Mouse (Mus musculus): ENCODE measurements around the gene Zfp292. TPM values are rescaled to one million over a fixed set of nuclear protein-coding genes. Genes with fewer than 3 reads are reported as not detected.

The Zfp292 gene
- polyA plus RNA-seq, 1 experiment from 2014 or later = 11.2 TPM

DNA sequence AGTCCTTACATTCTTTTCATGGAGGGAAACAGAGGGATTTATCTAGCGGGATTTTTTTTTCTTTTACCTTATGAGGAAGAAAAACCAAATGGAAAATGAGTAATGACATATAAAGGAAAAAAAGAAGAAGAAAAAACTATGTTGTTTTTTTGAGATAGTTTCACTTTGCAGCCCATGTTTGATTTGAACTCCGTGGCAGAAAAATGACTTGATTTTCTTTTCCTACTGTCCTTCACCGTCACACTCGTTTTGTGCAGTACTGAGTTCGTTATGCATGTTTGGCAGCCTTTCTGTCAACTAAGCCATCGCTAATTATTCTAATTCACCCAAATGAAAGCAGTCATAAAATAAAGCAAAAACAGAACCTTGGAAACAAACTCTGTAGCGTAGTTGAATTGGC, 4.5 kb upstream of the Zfp292 start:
- 18% methylated on average over 7 of the region's 7 CpGs for WGBS

DNA sequence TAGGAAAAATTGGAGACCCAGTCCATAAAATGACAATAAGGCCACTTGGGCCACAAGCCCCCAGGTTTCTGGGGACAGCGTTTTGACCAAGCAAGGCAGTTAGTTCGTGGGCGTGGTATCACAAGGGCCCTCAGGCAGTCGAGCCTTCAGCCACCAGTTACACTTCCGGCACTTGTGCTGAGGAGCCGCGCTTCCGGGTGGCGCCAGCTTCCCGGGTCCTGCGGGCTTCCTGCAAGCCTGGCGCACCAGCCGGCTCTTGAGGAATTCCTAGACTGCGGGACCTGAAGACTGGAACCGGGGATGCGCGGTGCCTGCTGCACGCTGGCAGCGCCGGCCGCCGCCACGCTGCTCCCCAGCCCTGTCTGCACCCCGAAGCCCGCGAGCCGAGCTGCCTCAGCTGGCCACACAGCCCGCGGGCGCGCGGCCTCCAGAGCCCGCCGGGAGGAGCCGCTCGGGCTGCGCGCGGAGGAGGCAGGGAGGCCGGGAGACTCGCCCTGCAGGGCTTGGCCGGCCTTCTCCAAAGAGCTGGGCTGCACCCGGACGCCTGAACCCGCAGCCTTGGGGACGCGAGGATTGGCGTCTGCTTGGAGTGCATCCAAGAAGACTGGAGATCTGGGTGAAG, 3.8 kb upstream of the Zfp292 start:
- 0 out of 2 replicates have a peak, but pooled peaks cover 5% of the 10 kb centered on the region for H3K27me3 ChIP-seq (replicated peaks; ENCODE audit: control insufficient read depth, insufficient read depth, low read length)
- peak overlapping the region; percentile 83 for H3K4me3 ChIP-seq (ENCODE audit: low read length)
- under 1% methylated on average over 48 of the region's 48 CpGs for WGBS
- H3K4me1 ChIP-seq (ENCODE audit: control insufficient read depth, insufficient read depth, low read length) = peaks cover 11% of the 10 kb centered on the region
- peak overlapping the region; percentile 96 for H3K9ac ChIP-seq (ENCODE audit: low read depth, low read length)
- no peaks in the 10 kb centered on the region for H3K9me3 ChIP-seq (ENCODE audit: control insufficient read depth, low read length)
- peak overlapping the region; percentile 76 for H3K4me2 ChIP-seq (ENCODE audit: low read depth, low read length)
- no peaks in the 10 kb centered on the region for H3K36me3 ChIP-seq (ENCODE audit: control insufficient read depth, insufficient read depth, low read length)
- H3K27ac ChIP-seq (ENCODE audit: low read length) = peak overlapping the region; percentile 98
- peak; percentile 76 for ATAC-seq

More for the DNA sequence above, 4.5 kb upstream of the Zfp292 start:
- H3K4me3 ChIP-seq (ENCODE audit: low read length) = peak overlapping the region; percentile 83
- no peaks in the 10 kb centered on the region for H3K36me3 ChIP-seq (ENCODE audit: control insufficient read depth, insufficient read depth, low read length)
- ATAC-seq = no peak
- peak overlapping the region; percentile 96 for H3K9ac ChIP-seq (ENCODE audit: low read depth, low read length)
- H3K9me3 ChIP-seq (ENCODE audit: control insufficient read depth, low read length) = no peaks in the 10 kb centered on the region
- H3K27ac ChIP-seq (ENCODE audit: low read length) = peak overlapping the region; percentile 98
- H3K4me1 ChIP-seq (ENCODE audit: control insufficient read depth, insufficient read depth, low read length) = peaks cover 11% of the 10 kb centered on the region
- H3K4me2 ChIP-seq (ENCODE audit: low read depth, low read length) = peak overlapping the region; percentile 76
- H3K27me3 ChIP-seq (replicated peaks; ENCODE audit: control insufficient read depth, insufficient read depth, low read length) = 0 out of 2 replicates have a peak, but pooled peaks cover 5% of the 10 kb centered on the region

DNA sequence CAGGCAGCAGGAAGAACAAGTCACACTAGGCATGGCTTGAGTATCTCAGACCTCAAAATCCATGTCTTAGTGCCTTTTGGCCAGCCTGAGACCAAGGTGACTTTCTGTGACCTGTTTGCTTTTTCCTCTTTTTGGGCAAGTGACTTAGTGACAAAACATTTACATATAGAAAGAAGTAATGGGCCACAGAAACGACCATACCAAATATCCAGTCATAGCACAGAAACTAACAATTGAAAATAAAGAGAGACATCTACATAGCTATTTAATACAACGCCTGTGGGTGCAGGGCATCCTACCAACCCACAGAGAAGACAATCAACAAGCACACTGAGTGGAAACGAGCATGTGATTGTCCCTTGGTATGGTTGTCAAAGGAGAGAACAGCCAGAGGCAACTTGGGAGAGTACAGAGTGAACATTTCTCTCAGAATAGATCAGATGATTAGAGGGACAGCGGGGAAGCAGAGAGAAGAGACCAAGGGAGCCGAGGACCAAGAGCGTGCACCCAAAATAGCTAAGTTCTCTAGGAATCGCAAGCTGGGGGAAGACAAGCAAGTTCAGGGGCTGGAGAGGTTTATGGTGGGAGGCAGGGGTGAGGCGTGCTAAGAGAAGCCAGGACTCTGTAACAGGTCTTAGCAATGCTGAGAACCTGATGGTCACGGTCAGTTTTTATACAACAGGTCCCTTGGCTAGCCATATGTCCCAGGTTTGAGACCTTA, 3.0 kb upstream of the Zfp292 start:
- no peaks in the 10 kb centered on the region for H3K9me3 ChIP-seq (ENCODE audit: control insufficient read depth, low read length)
- H3K9ac ChIP-seq (ENCODE audit: low read depth, low read length) = peak overlapping the region; percentile 96; the same call in 1 of the 2 replicates
- H3K36me3 ChIP-seq (ENCODE audit: control insufficient read depth, insufficient read depth, low read length) = no peaks in the 10 kb centered on the region
- peak overlapping the region; percentile 98 for H3K27ac ChIP-seq (ENCODE audit: low read length)
- H3K4me2 ChIP-seq (ENCODE audit: low read depth, low read length) = peak overlapping the region; percentile 76
- peaks cover 12% of the 10 kb centered on the region for H3K4me1 ChIP-seq (ENCODE audit: control insufficient read depth, insufficient read depth, low read length)
- peak overlapping the region; percentile 83; the same call in 1 of the 2 replicates for H3K4me3 ChIP-seq (ENCODE audit: low read length)
- no peak for ATAC-seq
- no peaks in the 10 kb centered on the region for H3K27me3 ChIP-seq (replicated peaks; ENCODE audit: control insufficient read depth, insufficient read depth, low read length)
- WGBS = 53% methylated on average over 9 of the region's 9 CpGs

DNA sequence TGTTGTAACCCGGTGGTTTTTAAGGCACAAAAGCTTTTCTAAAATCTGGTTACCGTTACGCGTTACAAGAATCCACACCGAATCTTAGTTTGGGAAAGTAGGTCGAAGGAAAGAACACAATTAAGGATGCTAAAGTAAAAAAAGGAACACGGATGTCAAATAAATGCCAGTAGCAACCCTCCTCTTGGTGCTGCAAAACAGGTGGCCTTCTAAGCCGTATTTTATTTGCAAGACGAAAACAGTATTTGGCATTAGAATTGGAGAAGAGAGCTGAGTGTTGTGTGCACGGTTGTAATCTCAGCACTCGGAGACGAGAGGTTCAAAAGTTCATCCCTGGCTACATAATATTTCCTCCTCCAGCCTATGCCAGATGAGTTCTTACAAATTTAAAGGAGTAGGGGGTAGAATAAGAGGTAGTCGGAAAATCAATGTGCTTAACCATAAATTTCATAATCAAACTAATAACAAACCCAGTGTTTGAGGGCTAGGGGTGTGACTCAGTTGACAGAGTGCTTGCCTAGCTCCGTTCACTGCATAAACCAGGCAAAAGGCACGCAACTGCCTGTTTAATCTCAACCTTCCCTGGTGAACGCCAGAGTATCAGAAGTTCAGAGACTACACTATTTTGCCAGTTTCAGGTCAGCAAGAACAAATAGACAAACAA, 738 bp upstream of the Zfp292 start:
- H3K27ac ChIP-seq (ENCODE audit: low read length) = peak overlapping the region; percentile 99
- H3K9ac ChIP-seq (ENCODE audit: low read depth, low read length) = peak overlapping the region; percentile 98
- no peaks in the 10 kb centered on the region for H3K36me3 ChIP-seq (ENCODE audit: control insufficient read depth, insufficient read depth, low read length)
- H3K4me3 ChIP-seq (ENCODE audit: low read length) = peak overlapping the region; percentile 95
- H3K27me3 ChIP-seq (replicated peaks; ENCODE audit: control insufficient read depth, insufficient read depth, low read length) = no peaks in the 10 kb centered on the region
- H3K4me1 ChIP-seq (ENCODE audit: control insufficient read depth, insufficient read depth, low read length) = peaks cover 7% of the 10 kb centered on the region
- no peaks in the 10 kb centered on the region for H3K9me3 ChIP-seq (ENCODE audit: control insufficient read depth, low read length)
- WGBS = 17% methylated on average over 16 of the region's 16 CpGs
- peak overlapping the region; percentile 43 for H3K4me2 ChIP-seq (ENCODE audit: low read depth, low read length)
- peak; percentile 9; the same call in 1 of the 2 replicates for ATAC-seq

DNA sequence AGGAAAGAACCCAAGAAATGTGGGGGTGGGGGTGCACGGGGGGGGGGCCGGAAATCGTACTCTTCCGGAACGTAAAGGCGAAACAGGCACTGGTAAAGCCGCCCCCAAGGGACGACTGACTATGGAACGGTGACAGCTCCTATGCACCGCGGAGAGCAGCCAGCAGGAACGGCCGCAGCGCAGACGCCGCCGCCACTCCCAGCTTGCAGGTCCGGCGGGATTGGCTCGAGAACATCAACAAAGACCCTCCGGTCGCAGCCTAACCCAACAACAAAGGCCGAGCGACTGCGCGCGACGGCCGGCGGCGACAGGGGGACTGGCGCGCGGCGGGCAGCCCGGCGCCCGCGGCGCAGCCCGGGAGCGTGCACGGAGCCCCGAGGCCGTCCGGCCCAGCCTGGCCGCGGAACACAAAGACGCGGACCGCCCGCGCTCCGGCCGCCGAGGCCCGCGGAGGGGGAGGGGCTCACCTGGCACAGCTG, 430 bp downstream of the Zfp292 start:
- peak overlapping the region; percentile 99 for H3K27ac ChIP-seq (ENCODE audit: low read length)
- peak; percentile 70 for ATAC-seq
- 1% methylated on average over 46 of the region's 58 CpGs for WGBS

DNA sequence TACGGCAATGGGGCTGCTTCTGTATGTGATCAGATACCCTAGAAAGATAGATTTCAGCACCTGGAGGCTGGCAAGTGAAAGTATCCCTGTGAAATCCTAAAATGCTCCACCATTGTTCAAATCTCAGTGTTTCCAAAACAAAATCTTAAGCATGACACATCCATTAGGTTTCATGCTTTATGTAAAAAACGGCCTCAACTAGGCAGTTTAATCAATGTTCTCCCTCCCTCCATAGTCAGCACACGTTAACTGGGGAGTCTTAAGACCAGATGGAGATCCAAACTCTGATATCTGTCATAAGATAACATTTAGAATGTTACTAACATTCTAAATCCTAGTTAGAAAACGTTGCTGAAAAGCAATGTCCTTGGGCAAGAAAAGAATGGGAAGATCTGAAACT, 909 bp downstream of the Zfp292 start:
- peak overlapping the region; percentile 51 for H3K4me2 ChIP-seq (ENCODE audit: low read depth, low read length)
- peak overlapping the region; percentile 99 for H3K27ac ChIP-seq (ENCODE audit: low read length)
- H3K9me3 ChIP-seq (ENCODE audit: control insufficient read depth, low read length) = no peaks in the 10 kb centered on the region
- peaks cover 7% of the 10 kb centered on the region for H3K4me1 ChIP-seq (ENCODE audit: control insufficient read depth, insufficient read depth, low read length)
- H3K36me3 ChIP-seq (ENCODE audit: control insufficient read depth, insufficient read depth, low read length) = no peaks in the 10 kb centered on the region; the same call in 1 of the 2 replicates
- whole genome bisulfite sequencing = 9% methylated on average over 4 of the region's 4 CpGs
- ATAC-seq = no peak
- peak overlapping the region; percentile 95 for H3K4me3 ChIP-seq (ENCODE audit: low read length)
- no peaks in the 10 kb centered on the region for H3K27me3 ChIP-seq (replicated peaks; ENCODE audit: control insufficient read depth, insufficient read depth, low read length)
- peak overlapping the region; percentile 98 for H3K9ac ChIP-seq (ENCODE audit: low read depth, low read length)

More for the DNA sequence above, 430 bp downstream of the Zfp292 start:
- peak overlapping the region; percentile 98 for H3K9ac ChIP-seq (ENCODE audit: low read depth, low read length)
- H3K27me3 ChIP-seq (replicated peaks; ENCODE audit: control insufficient read depth, insufficient read depth, low read length) = no peaks in the 10 kb centered on the region
- H3K9me3 ChIP-seq (ENCODE audit: control insufficient read depth, low read length) = no peaks in the 10 kb centered on the region
- H3K4me3 ChIP-seq (ENCODE audit: low read length) = peak overlapping the region; percentile 95
- no peaks in the 10 kb centered on the region; the same call in 1 of the 2 replicates for H3K36me3 ChIP-seq (ENCODE audit: control insufficient read depth, insufficient read depth, low read length)
- peaks cover 7% of the 10 kb centered on the region for H3K4me1 ChIP-seq (ENCODE audit: control insufficient read depth, insufficient read depth, low read length)
- peak overlapping the region; percentile 51 for H3K4me2 ChIP-seq (ENCODE audit: low read depth, low read length)

DNA sequence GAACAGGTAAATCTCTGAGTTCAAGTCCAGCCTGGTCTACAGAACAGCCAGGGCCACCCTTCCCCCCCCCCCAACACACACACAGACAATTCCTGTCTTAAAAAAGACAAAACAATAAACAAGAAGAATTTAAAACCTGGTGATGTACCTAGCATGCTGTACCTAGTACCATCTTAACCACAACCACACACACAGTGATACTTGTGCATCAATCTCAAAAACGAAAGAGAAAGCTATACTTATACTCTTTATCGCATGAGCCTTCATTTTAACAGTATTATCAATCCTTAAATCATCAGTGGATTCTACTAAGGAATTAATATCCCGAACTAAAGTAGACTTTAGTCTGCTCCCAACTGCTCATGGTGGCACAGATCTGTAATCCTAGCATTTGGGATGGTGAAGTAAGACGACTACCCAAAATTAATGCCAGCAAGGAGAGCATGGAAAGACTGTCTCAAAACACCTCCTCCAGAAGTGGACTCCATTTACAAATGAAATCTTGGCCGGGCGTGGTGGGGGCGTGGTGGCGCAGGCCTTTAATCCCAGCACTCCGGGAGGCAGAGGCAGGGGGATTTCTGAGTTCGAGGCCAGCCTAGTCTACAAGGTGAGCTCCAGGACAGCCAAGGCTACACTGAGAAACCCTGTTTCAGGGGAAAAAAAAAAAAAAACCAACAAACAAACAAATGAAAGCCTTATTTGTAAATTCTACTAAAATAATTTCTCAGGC, 1.7 kb downstream of the Zfp292 start:
- H3K9me3 ChIP-seq (ENCODE audit: control insufficient read depth, low read length) = no peaks in the 10 kb centered on the region
- 82% methylated on average over 10 of the region's 10 CpGs for WGBS
- peak overlapping the region; percentile 95 for H3K4me3 ChIP-seq (ENCODE audit: low read length)
- peaks cover 3% of the 10 kb centered on the region; the same call in 1 of the 2 replicates for H3K36me3 ChIP-seq (ENCODE audit: control insufficient read depth, insufficient read depth, low read length)
- peaks cover 7% of the 10 kb centered on the region for H3K4me1 ChIP-seq (ENCODE audit: control insufficient read depth, insufficient read depth, low read length)
- ATAC-seq = no peak
- H3K27ac ChIP-seq (ENCODE audit: low read length) = no peak overlapping the region
- peak overlapping the region; percentile 51 for H3K4me2 ChIP-seq (ENCODE audit: low read depth, low read length)
- no peaks in the 10 kb centered on the region for H3K27me3 ChIP-seq (replicated peaks; ENCODE audit: control insufficient read depth, insufficient read depth, low read length)
- no peak overlapping the region; the same call in 1 of the 2 replicates for H3K9ac ChIP-seq (ENCODE audit: low read depth, low read length)

DNA sequence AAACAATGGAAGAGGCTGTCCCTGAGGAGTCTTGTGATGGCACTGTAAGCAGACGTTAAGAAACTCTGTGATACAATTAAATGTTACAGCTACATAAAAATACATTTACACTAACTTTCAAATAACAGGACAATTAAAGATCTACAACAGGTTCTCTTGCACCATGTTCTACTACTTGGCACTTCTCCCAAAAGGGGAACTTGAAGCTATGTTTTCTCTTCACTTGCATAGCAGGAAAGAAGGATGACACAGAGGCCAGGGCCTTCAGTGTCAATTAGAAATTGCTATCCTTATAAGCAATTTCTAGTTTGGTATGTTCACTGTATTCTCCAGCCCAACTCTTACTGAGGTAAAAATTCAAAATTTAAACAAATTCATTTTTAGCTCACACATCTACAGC, 8.5 kb downstream of the Zfp292 start:
- Histone ChIP-seq H3K4me3 (ENCODE audit: low read length) (no peak overlapping the region), H3K9me3 (ENCODE audit: control insufficient read depth, low read length) (no peaks in the 10 kb centered on the region), H3K36me3 (ENCODE audit: control insufficient read depth, insufficient read depth, low read length) (peaks cover 3% of the 10 kb centered on the region; the same call in 1 of the 2 replicates)

More for the DNA sequence above, 8.5 kb downstream of the Zfp292 start:
- Histone ChIP-seq H3K9ac (ENCODE audit: low read depth, low read length) (no peak overlapping the region), H3K27me3 (replicated peaks; ENCODE audit: control insufficient read depth, insufficient read depth, low read length) (no peaks in the 10 kb centered on the region), H3K27ac (ENCODE audit: low read length) (no peak overlapping the region), H3K4me2 (ENCODE audit: low read depth, low read length) (no peak overlapping the region), H3K4me1 (ENCODE audit: control insufficient read depth, insufficient read depth, low read length) (peaks cover 6% of the 10 kb centered on the region)
- no peak for ATAC-seq
- 60% methylated on average over 1 of the region's 1 CpGs for WGBS
